ENCODE assay signal across 8 mouse cellular contexts in genomic region chr6:120037004-120037635, GRCm38 (mm10). TPM values are rescaled to one million over a fixed set of nuclear protein-coding genes. Genes with fewer than 3 reads are reported as not detected.
A peak's percentile ranks its signal among the peaks of the same experiment; 100 is the strongest.
DNase-seq lines count a peak whose midpoint lies in the region; ATAC-seq lines count a peak whose summit lies in the region.

No protein-coding gene starts in this region.

- intact Hi-C loops in gastrocnemius, postnatal 14 days (cut with DNase I; ENCODE audit: low total_unique reads): loop anchor here (10.0 kb wide), 1 partner anchor 158 kb away; no protein-coding TSS in a partner anchor
- intact Hi-C loops in left cerebral cortex, postnatal 25 days (cut with DNase I): loop anchor here (5.0 kb wide), 2 partner anchors 35 to 555 kb away; no protein-coding TSS in a partner anchor

- peak; percentile 15 for ATAC-seq in inflammation-experienced regulatory T-cells, adult 6 months
- ATAC-seq in megakaryocyte-erythroid progenitor cell, adult 5-6 weeks (replicated peaks; ENCODE audit: low FRiP score, low TSS enrichment, poor library complexity, severe bottlenecking): peak; percentile 72

- peak; percentile 69 to 70 for DNase-seq in adrenal gland, adult 18-20 months (ENCODE audit: low spot score in 2 of 2)
- peak; percentile 72 for DNase-seq in embryo, embryonic 10.5 days (ENCODE audit: low spot score)
- DNase-seq in gastrocnemius, postnatal 14 days: peak; percentile 77
- peak; percentile 55 to 61 for DNase-seq in left cerebral cortex, postnatal 25 days (ENCODE audit: low spot score in 2 of 2)
- peak; percentile 69 for DNase-seq in right cerebral cortex, postnatal 14 days
- DNase-seq in urinary bladder, postnatal 4 days (ENCODE audit: low spot score in 2 of 2): peak; percentile 65 to 76

RNA-seq across cellular contexts. Expression of gene Wnk1, which starts 1.4 kb away (rescaled TPM):
- 100 to 1,000 TPM; 164 to 170 TPM for total RNA-seq in adrenal gland, adult 18-20 months (2021)
- 100 to 1,000 TPM; 271 TPM for total RNA-seq in gastrocnemius, postnatal 14 days (2021)
- polyA plus RNA-seq in inflammation-experienced regulatory T-cells, adult 6 months (2017; shearing (Covaris generic)): 100 to 1,000 TPM in 2 of 3 experiments, 10 to 100 TPM in 1; 98.6 to 115 (median 115) TPM
- total RNA-seq in left cerebral cortex, postnatal 25 days (2021): 100 to 1,000 TPM; 158 to 176 TPM
- total RNA-seq in megakaryocyte-erythroid progenitor cell, adult 5-6 weeks (2014; fragmentation: Nextera tagmentation): 268 and 306 TPM in 2 replicates
- 123 and 192 TPM in 2 replicates for total RNA-seq in megakaryocyte-erythroid progenitor cell, adult 5-6 weeks (2017)

RNA-seq across cellular contexts. Expression of gene Ninj2, which starts 56.0 kb away (rescaled TPM):
- total RNA-seq in adrenal gland, adult 18-20 months (2021): not detected
- not detected for total RNA-seq in gastrocnemius, postnatal 14 days (2021)
- 1 to 10 TPM; 1.4 to 6.8 (median 2.4) TPM for polyA plus RNA-seq in inflammation-experienced regulatory T-cells, adult 6 months (2017; shearing (Covaris generic))
- 1 to 10 TPM; 1.2 to 1.8 TPM for total RNA-seq in left cerebral cortex, postnatal 25 days (2021)
- total RNA-seq in megakaryocyte-erythroid progenitor cell, adult 5-6 weeks (2014; fragmentation: Nextera tagmentation): not detected in 2 replicates
- total RNA-seq in megakaryocyte-erythroid progenitor cell, adult 5-6 weeks (2017): not detected in 2 replicates

Comparison
In these comparisons a context has a peak if more than half of its experiments do, and no peak if none do; other contexts are left out.
1. Peak in every context shown above with its lines: DNase-seq and ATAC-seq.